Mouse (Mus musculus) MEL-GATA-1-ER (cell line): ENCODE measurements around the gene Cr2.
A peak's percentile ranks its signal among the peaks of the same experiment; 100 is the strongest.
"Not testable (repeated sequence)": the region's sequence is repeated elsewhere in the genome, so short reads cannot be mapped to it uniquely, and the experiment has no call there.

ENCODE experiments used
- DNase-seq: peaks from one replicate; pipeline ENCODE4 v3.0.0-alpha.2; 2012; ENCODE audit warnings: low read depth; ENCODE audit errors: extremely low read depth

The Cr2 gene

GRCm38 (mm10) chr1:195175980-195176931 lies at the start of gene Cr2:
TSS of gene Cr2 (minus strand) at chr1:195176716.
- no peak for DNase-seq

- no peak for DNase-seq
These were observed 45.3 kb upstream of the Cr2 start for GRCm38 (mm10) chr1:195221781-195222180.

GRCm38 (mm10) chr1:195212851-195213250 lies 36.3 kb upstream of the Cr2 start:
- DNase-seq = not testable (repeated sequence)

GRCm38 (mm10) chr1:195184746-195185145 lies 8.2 kb upstream of the Cr2 start:
- no peak for DNase-seq

- no peak for DNase-seq
These were observed 11.3 kb downstream of the Cr2 start for GRCm38 (mm10) chr1:195164996-195165755.

- DNase-seq = peak; percentile 24
These were observed 44.4 kb downstream of the Cr2 start for GRCm38 (mm10) chr1:195132070-195132469.

GRCm38 (mm10) chr1:195131675-195132015 lies 44.9 kb downstream of the Cr2 start:
- no peak for DNase-seq

- peak; percentile 96 for DNase-seq
These were observed 45.4 kb downstream of the Cr2 start, which contains the start of gene Cr1l for GRCm38 (mm10) chr1:195130953-195131674. TSS of gene Cr1l (minus strand) at chr1:195131586.

GRCm38 (mm10) chr1:195130479-195130878 lies 46.0 kb downstream of the Cr2 start:
- DNase-seq = peak; percentile 46

- peak; percentile 26 for DNase-seq
These were observed 46.6 kb downstream of the Cr2 start for GRCm38 (mm10) chr1:195129867-195130266.

GRCm38 (mm10) chr1:195114414-195114813 lies 62.1 kb downstream of the Cr2 start:
- DNase-seq = no peak

- DNase-seq = no peak
These were observed 62.9 kb downstream of the Cr2 start for GRCm38 (mm10) chr1:195113621-195114020.

- no peak for DNase-seq
These were observed 75.8 kb downstream of the Cr2 start for GRCm38 (mm10) chr1:195100693-195101092.

GRCm38 (mm10) chr1:195098004-195098403 lies 78.5 kb downstream of the Cr2 start:
- no peak for DNase-seq

- peak; percentile 92 for DNase-seq
These were observed 84.2 kb downstream of the Cr2 start, which contains the start of gene Cd46 for GRCm38 (mm10) chr1:195092220-195092720. TSS of gene Cd46 (minus strand) at chr1:195092249.

GRCm38 (mm10) chr1:195091699-195092219 lies 84.8 kb downstream of the Cr2 start:
- no peak for DNase-seq
